Mouse (Mus musculus) adrenal gland (tissue): ENCODE results near the gene AU040320.

Experiments
- intact Hi-C: fragments of 180-260 bp; cut with DNase I; formaldehyde crosslinking; loops from one replicate; pipeline ENCODE4 v1.15.1; 2025

The AU040320 gene

DNA sequence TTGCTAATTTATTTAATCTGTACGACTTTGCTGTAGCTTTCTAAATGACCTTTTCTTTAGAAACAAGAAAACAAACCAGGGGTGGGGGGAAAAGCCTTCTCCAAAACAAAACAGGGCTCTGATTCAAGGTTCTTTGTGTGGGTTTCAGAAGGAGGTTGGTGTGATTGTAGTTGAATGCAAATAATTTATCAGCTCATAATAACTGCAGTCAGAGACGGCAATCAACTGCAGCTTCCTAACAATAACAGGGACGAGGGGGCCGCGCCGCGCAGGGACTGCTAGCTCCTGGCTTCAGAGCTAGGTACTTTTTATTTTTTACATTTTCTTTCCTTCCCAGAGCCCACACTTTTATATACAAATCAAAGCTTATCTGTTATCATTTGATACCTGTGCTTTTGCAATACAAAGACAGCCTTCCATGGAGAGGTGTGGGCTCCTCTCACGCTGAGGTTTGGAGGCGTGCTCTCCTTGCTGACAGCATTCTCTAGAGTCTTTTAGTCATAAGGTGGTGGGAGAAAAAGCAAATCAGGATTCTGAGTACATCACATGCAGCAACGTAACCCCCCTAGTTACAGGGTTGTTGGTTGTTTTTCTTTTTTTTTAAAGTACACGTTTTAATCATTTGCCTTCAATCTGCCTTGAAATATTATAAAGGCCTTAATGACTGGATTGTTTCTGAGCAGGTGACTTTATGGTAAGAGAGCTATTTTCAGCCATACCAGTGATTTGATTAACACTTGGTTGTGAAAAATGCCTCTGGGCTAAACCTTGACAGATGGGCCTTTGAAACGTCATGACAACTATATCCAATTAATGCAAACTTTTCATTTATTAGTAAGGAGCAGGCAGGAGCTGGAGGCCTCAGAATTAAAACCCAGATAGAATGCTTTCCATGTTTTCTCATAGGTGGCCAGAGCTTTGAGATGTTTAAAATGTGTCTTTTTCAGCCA lies 26.8 kb downstream of the AU040320 start:
- intact Hi-C loops: no loop called here

GRCm38 (mm10) chr4:126781871-126782270 lies 28.5 kb downstream of the AU040320 start:
- intact Hi-C loops: no loop called here

DNA sequence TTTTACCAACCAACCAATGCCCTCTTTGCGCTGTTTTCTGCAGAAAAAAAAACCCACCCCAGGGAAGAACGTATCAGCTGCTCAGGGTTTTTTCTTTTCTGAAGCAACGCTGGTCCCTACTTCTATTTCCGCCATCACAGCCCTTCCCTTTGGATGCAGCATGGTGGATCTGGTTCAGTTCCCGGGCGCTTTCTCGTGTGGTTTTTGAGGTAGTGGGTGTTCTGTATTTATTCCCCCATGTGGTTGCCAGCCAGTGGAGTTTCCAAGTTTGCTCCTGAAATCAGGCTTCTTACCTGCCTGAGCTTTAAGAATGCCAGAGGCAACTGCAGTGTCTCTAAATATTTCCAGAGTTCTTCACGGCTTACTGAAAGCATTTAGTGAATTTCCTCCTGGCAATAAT lies 29.2 kb downstream of the AU040320 start:
- intact Hi-C loops: no loop called here

GRCm38 (mm10) chr4:126782996-126783395 lies 29.7 kb downstream of the AU040320 start:
- intact Hi-C loops: no loop called here

DNA sequence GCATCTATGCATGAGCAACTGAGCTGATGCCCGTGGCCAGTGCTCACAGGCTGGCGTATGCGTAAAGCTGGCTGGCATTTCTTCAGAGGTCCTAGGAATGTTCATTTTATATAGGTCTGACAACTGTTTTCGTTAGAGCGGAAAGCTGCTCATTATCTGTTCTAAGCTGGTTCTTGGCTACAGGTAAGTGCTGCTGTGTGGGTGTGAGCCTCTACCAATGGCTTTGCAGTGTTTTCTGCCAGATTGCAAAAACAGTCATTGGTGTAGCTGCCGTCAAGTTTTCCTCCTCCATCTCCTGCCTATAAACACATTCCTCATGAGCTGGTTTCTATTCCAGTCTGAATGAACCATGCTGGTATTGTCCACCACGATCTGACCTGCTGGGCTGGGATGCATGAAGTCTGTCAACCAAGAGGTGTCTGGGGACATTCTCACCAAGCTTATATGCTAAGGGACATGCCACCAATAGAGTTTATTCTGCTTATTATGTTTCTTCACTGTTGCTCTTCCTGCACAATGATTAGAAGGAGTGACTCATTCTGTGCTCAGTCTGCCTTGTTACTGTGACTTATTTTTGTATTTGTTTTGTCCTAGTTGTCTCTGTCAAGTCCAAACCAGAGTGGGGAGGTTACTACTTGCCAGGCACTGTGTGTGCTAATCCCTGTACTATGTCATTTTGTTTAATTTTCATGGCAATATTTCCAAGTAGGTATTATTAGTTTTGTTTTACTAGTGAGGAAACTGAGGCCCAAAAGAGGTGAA lies 39.2 kb downstream of the AU040320 start:
- intact Hi-C loops: no loop called here

- intact Hi-C loops: no loop called here
These were observed 48.8 kb downstream of the AU040320 start for GRCm38 (mm10) chr4:126802174-126802573.

GRCm38 (mm10) chr4:126803268-126803873 lies 50.0 kb downstream of the AU040320 start:
- intact Hi-C loops: no loop called here

- intact Hi-C loops: no loop called here
These were observed 52.4 kb downstream of the AU040320 start for GRCm38 (mm10) chr4:126805741-126806140.

GRCm38 (mm10) chr4:126806692-126807427 lies 53.5 kb downstream of the AU040320 start:
- intact Hi-C loops: no loop called here

DNA sequence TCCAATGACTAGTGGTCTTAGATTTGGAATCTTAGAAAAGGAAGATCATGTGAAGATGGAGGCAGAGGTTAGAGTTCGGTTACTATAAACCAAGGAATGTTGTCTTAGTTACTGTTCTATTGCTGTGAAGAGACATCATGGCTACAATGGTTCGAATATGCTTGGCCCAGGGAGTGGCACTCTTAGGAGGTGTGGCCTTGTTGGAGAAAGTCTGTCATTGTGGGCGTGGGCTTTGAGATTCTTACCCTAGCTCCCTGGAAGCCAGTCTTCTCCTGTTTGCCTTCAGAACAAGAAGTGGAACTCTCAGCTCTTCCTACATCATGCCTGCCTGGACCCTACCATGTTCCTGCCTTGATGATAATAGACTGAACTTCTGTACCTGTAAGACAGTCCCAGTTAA lies 57.2 kb downstream of the AU040320 start:
- intact Hi-C loops: no loop called here

GRCm38 (mm10) chr4:126813212-126813611 lies 59.9 kb downstream of the AU040320 start:
- intact Hi-C loops: no loop called here

DNA sequence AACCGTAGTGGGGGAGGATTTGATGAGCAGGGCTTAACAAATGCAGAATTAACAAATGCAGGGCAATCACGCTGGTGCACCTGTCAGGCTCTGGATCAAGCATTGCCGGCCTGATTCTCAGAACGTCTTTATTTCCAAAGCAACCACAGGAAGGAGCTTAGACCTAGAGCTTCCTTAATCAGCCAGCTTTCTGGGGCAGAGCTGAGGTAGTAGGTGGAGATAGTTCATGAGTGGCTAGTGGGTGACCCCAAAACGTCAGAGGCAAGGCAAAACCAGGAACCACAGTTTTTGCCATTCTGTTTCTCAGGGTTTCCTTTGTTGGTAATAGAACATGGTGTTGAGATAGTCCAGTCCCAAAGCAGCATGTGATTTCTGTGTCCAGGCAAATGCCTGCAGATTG lies 61.5 kb downstream of the AU040320 start:
- intact Hi-C loops: no loop called here

DNA sequence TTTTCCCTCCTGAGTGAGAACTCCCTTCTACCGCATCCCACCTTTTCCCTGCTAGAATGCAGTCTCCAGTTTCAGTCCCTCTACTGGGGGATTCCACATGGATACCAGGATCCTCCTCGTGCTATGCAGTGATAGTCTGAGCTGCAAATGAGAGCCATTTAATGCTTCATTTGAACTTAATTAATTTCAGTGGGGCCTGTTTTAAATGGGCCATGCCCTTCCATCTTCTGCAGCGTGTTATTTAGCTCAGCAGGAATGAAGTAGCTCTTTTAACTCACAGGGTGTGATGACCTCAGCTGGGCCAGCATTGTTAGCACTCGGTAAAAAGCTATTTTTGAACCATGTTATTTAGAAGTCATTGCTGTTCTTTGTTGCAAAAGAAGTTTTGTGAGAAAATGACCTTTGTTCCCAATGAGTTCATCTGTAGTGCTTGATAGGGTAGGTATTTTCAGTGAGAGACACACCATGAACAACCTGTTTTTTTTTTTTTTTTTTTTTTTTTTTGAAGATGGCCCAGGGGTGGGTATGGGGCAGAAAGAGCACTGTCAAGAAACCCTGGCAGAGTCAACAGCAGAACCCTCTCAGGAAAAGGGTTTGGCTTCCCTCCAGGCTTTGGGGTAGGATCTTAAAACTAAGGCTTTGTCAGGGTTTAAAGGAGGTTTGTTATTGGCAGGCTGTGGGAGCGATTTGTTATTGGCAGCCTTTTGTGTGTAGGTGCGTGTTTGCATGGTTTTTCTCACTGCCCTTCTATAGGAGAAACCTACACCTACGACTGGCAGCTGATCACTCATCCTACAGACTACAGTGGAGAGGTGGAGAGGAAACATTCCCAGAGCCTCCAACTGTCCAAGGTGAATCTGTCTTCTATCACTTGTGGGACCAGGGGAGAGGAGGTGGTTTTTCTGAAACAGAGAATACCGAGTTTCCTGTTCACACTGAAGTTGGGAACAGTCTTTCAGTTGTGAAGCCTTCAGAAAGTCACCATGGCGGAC lies 69.8 kb downstream of the AU040320 start:
- intact Hi-C loops: no loop called here

DNA sequence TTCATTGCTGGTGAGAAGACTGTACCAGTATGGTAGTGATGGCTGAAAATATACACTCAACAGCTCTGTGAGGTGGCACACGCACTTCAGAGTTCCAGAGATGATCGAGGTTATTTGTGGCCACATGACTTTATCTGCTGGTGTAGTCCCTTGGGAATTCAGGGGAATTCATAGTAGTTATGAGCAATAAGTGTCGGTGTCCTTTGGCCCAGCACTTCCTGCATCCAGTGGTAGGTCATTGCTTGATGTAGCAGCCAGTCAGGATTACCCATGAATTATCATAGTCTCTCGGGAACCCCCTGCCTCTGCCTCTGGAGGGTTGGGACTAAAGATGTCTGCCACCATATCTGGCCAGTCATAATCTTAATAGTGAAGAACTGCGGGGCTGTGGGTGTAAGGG lies 70.6 kb downstream of the AU040320 start:
- intact Hi-C loops: no loop called here

- intact Hi-C loops: no loop called here
These were observed 77.8 kb downstream of the AU040320 start for GRCm38 (mm10) chr4:126831122-126831521.

DNA sequence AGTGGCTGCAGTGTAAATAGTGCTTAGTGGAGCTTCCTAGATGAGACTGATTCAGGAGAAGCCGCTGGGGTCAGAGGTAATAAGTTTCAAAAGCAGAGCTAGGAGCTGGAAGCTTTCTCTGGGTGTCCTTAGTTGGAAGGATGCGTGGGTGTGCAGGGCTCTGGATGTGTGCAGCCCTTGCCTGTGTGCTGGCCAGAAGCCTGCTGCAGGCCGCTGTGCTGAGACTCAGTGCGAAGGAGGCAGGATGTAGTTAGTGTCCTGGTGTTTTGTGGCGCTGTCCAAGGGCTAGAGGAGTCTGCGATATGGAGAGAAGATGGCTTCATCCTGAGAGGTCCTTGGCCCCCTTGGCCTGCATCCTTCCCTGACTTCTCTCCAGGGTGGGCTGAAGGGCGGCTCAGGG lies 85.5 kb downstream of the AU040320 start:
- intact Hi-C loops: loop anchor here (5.0 kb wide), 1 partner anchor 91 kb away; no protein-coding TSS in a partner anchor

GRCm38 (mm10) chr4:126839873-126840272 lies 86.5 kb downstream of the AU040320 start:
- intact Hi-C loops: loop anchor here (5.0 kb wide), 2 partner anchors 93 to 288 kb away; no protein-coding TSS in a partner anchor

DNA sequence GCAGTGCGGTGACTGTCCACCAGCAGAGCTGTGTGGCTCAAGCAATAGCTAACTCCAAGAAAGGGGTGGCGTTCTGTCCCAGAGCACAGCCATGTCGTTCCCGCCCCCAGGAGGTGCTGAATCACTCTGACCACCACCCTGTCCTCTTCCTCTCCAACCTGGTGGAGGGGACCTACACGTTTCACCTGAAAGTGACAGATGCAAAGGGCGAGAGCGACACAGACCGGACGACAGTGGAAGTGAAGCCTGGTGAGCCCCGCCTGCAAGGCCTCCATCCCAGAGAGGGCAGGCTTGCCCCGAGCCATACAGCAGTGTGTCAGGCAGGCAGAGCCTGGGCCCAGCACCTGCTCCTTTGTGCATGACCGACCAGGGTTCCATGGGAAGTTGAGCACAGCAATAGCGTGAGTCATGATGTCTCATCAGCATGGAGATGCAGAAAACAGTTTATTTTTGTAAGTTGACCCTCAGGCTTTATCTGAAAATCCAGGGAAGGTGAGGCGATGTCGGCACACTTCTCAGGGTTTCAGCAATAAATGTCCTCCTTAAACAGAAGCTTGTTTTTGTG lies 87.7 kb downstream of the AU040320 start:
- intact Hi-C loops: loop anchor here (5.0 kb wide), 1 partner anchor 289 kb away; no protein-coding TSS in a partner anchor

DNA sequence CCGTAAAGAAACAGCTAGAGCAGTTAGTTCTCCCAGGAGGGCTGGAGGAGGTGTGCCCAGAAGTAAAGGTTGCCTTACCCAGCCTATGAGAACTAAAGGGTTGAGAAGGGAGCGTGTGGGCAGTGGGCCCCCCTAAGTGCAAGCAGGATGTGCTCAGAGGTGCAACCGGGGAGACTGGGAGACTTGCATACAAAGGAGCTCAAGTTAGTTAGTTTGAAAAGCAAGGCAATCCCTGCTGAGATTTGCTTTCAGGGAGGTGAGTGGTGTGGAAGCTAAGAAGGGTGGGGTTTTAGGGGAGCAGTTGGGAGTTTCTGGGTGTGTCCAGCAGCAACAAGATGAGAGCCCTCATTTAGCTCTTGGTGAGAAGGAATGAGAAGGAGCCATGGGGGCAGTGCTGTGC lies 89.6 kb downstream of the AU040320 start:
- intact Hi-C loops: loop anchor here (5.0 kb wide), 1 partner anchor 291 kb away; no protein-coding TSS in a partner anchor
